ENCODE assay signal across 9 mouse cellular contexts in genomic region chr11:18957097-18957804, GRCm38 (mm10).
DNase-seq lines count a peak whose midpoint lies in the region; ATAC-seq and TF ChIP-seq lines count a peak whose summit lies in the region.
"Had no signal": no experiment of that assay in that cellular context is flagged by ENCODE, and none has a peak within 500 bp of the region (broad histone marks: within the 10 kb centered on the region; RNA-seq: fewer than 3 reads in every experiment).

No protein-coding gene starts in this region.

- WGBS in forebrain, postnatal 0 days = 40% methylated on average over 12 of the region's 12 CpGs
- WGBS in liver, embryonic 13.5 days (ENCODE audit: insufficient replicate concordance) = 8% methylated on average over 12 of the region's 12 CpGs

- no peak for TF ChIP-seq CTCF in forebrain, postnatal 0 days (IDR thresholded peaks at IDR 0.05; ENCODE audit: low read depth)

- H3K4me3 ChIP-seq in forebrain, postnatal 0 days (ENCODE audit: low read depth, low read length) = peak overlapping the region; percentile 21; the same call in 1 of the 2 replicates
- H3K4me3 ChIP-seq in liver, embryonic 13.5 days (replicated peaks) = no peak overlapping the region

- H3K27ac ChIP-seq in forebrain, postnatal 0 days (ENCODE audit: low read depth, low read length) = no peak overlapping the region
- peak overlapping the region; percentile 32 for H3K27ac ChIP-seq in liver, embryonic 13.5 days

- H3K9me3 ChIP-seq in forebrain, postnatal 0 days (ENCODE audit: low read length) = no peaks in the 10 kb centered on the region
- H3K9me3 ChIP-seq in liver, embryonic 13.5 days (replicated peaks) = no peaks in the 10 kb centered on the region

- H3K4me2 ChIP-seq in forebrain, postnatal 0 days (ENCODE audit: low read depth) = peak overlapping the region; percentile 33
- H3K4me2 ChIP-seq in liver, embryonic 13.5 days = peak overlapping the region; percentile 32

- no peaks in the 10 kb centered on the region for H3K36me3 ChIP-seq in forebrain, postnatal 0 days (ENCODE audit: insufficient read depth)
- no peaks in the 10 kb centered on the region for H3K36me3 ChIP-seq in liver, embryonic 13.5 days

- ATAC-seq in forebrain, postnatal 0 days = no peak
- ATAC-seq in liver, embryonic 13.5 days (ENCODE audit: low read depth) = peak; percentile 55; the same call in 1 of the 2 replicates

- H3K27me3 ChIP-seq in forebrain, postnatal 0 days (ENCODE audit: insufficient read depth, low read length) = no peaks in the 10 kb centered on the region
- H3K27me3 ChIP-seq in liver, embryonic 13.5 days = no peaks in the 10 kb centered on the region

- H3K9ac ChIP-seq in forebrain, postnatal 0 days = no peak overlapping the region
- no peak overlapping the region for H3K9ac ChIP-seq in liver, embryonic 13.5 days

- no peaks in the 10 kb centered on the region; the same call in 1 of the 2 replicates for H3K4me1 ChIP-seq in forebrain, postnatal 0 days (ENCODE audit: insufficient read depth)
- peaks cover 33% of the 10 kb centered on the region for H3K4me1 ChIP-seq in liver, embryonic 13.5 days (replicated peaks)

- peak; percentile 1 for DNase-seq in cerebellum, adult 11-12 months
- no peak for DNase-seq in cerebellum, postnatal 4 days (ENCODE audit: low spot score in 2 of 2)
- DNase-seq in 416B (ENCODE audit: low read depth) = peak; percentile 38
- peak; percentile 18 for DNase-seq in forebrain, postnatal 0 days
- no peak for DNase-seq in liver, embryonic 13.5 days
- DNase-seq in thymus, postnatal 0 days (ENCODE audit: low spot score) = no peak
- no peak for DNase-seq in cerebellum, adult 8-10 months
- no peak for DNase-seq in c-Kit-positive CD71-positive TER-119-positive erythroid progenitor cells, embryonic 14.5 days (ENCODE audit: low spot score)
- DNase-seq: right cerebral cortex, postnatal 14 days had no signal

Comparison
In these comparisons a context has a peak if more than half of its experiments do, and no peak if none do; other contexts are left out.
1. DNase-seq: peak in cerebellum, adult 11-12 months (single experiment), 416B (single experiment) and forebrain, postnatal 0 days (single experiment); none in cerebellum, postnatal 4 days (0 of 2), liver, embryonic 13.5 days (single experiment), thymus, postnatal 0 days (single experiment), cerebellum, adult 8-10 months (single experiment) and c-Kit-positive CD71-positive TER-119-positive erythroid progenitor cells, embryonic 14.5 days (single experiment).